Mouse (Mus musculus): ENCODE measurements around the gene Mxd1. TPM values are rescaled to one million over a fixed set of nuclear protein-coding genes. Genes with fewer than 3 reads are reported as not detected.

The Mxd1 gene
- polyA plus RNA-seq, 1 experiment from 2014 or later = 14.4 TPM

- H3K4me2 ChIP-seq = no peak overlapping the region
- H3K4me3 ChIP-seq = no peak overlapping the region
- no peaks in the 10 kb centered on the region for H3K36me3 ChIP-seq
- no peak overlapping the region for H3K27ac ChIP-seq (ENCODE audit: poor library complexity, severe bottlenecking)
- H3K9me3 ChIP-seq (replicated peaks) = peaks cover 6% of the 10 kb centered on the region
- no peak for ATAC-seq (ENCODE audit: insufficient number of reproducible peaks, low FRiP score)
- no peak overlapping the region for H3K9ac ChIP-seq
- H3K4me1 ChIP-seq (replicated peaks) = peaks cover 26% of the 10 kb centered on the region
- WGBS = 53% methylated on average over 5 of the region's 5 CpGs
- peaks cover 12% of the 10 kb centered on the region for H3K27me3 ChIP-seq (replicated peaks)
These were observed 70.2 kb downstream of the Mxd1 start for GRCm38 (mm10) chr6:86598742-86599193.

Other genes starting within 250 kb of the Mxd1 start
- gene Gm44790, start 242.5 kb downstream of the Mxd1 start, polyA plus RNA-seq (2016; fragmentation: Nextera tagmentation; extraction: Ambion mirVana) = 0.45 TPM in 1 of 2 replicates, not detected in the other
- gene C87436, start 230.8 kb downstream of the Mxd1 start, polyA plus RNA-seq (2016; fragmentation: Nextera tagmentation; extraction: Ambion mirVana) = 16.2 and 18.0 TPM in 2 replicates
- gene Pcbp1, start 142.8 kb downstream of the Mxd1 start, polyA plus RNA-seq (2016; fragmentation: Nextera tagmentation; extraction: Ambion mirVana) = 415 and 416 TPM in 2 replicates
- gene Asprv1, start 41.0 kb downstream of the Mxd1 start, polyA plus RNA-seq (2016; fragmentation: Nextera tagmentation; extraction: Ambion mirVana) = 0.10 and 0.12 TPM in 2 replicates
- 91.4 and 95.4 TPM in 2 replicates for gene Snrnp27, start 15.4 kb upstream of the Mxd1 start, polyA plus RNA-seq (2016; fragmentation: Nextera tagmentation; extraction: Ambion mirVana)
- 23.2 and 24.8 TPM in 2 replicates for gene Gmcl1, start 64.2 kb upstream of the Mxd1 start, polyA plus RNA-seq (2016; fragmentation: Nextera tagmentation; extraction: Ambion mirVana)
- 15.3 and 17.6 TPM in 2 replicates for gene Anxa4, start 124.4 kb upstream of the Mxd1 start, polyA plus RNA-seq (2016; fragmentation: Nextera tagmentation; extraction: Ambion mirVana)
- gene Aak1, start 180.4 kb upstream of the Mxd1 start, polyA plus RNA-seq (2016; fragmentation: Nextera tagmentation; extraction: Ambion mirVana) = 33.5 and 36.2 TPM in 2 replicates